Mouse (Mus musculus): ENCODE data around the gene B4galt5. TPM values are rescaled to one million over a fixed set of nuclear protein-coding genes. Genes with fewer than 3 reads are reported as not detected.

B4galt5 gene
- polyA plus RNA-seq, 1 experiment = 59.4 TPM

GRCm38 (mm10) chr2:167371506-167371905 lies 22.5 kb upstream of the B4galt5 start:
- no peaks in the 10 kb centered on the region for H3K27me3 ChIP-seq (ENCODE audit: control insufficient read depth, insufficient read depth, low read length)
- no peak overlapping the region for H3K4me3 ChIP-seq (replicated peaks; ENCODE audit: insufficient read depth, low read depth, low read length)
- WGBS = 92% methylated on average over 2 of the region's 2 CpGs
- H3K4me1 ChIP-seq (ENCODE audit: control insufficient read depth, insufficient read depth, low read length) = peaks cover 18% of the 10 kb centered on the region
- no peak for DNase-seq
- TF ChIP-seq CTCF (IDR thresholded peaks at IDR 0.05; ENCODE audit: borderline replicate concordance, insufficient read depth, low read depth, low read length) (no peak), POLR2A (IDR thresholded peaks at IDR 0.05; ENCODE audit: borderline replicate concordance, insufficient read depth, low read length) (no peak)
- no peak overlapping the region for H3K27ac ChIP-seq (ENCODE audit: insufficient read depth, low read length)

GRCm38 (mm10) chr2:167368328-167368727 lies 19.3 kb upstream of the B4galt5 start:
- H3K4me1 ChIP-seq (ENCODE audit: control insufficient read depth, insufficient read depth, low read length) = peaks cover 9% of the 10 kb centered on the region
- no peaks in the 10 kb centered on the region for H3K27me3 ChIP-seq (ENCODE audit: control insufficient read depth, insufficient read depth, low read length)
- 69% methylated on average over 9 of the region's 9 CpGs for WGBS
- H3K4me3 ChIP-seq (replicated peaks; ENCODE audit: insufficient read depth, low read depth, low read length) = no peak overlapping the region
- no peak for DNase-seq
- no peak overlapping the region for H3K27ac ChIP-seq (ENCODE audit: insufficient read depth, low read length)
- TF ChIP-seq CTCF (IDR thresholded peaks at IDR 0.05; ENCODE audit: borderline replicate concordance, insufficient read depth, low read depth, low read length) (no peak), POLR2A (IDR thresholded peaks at IDR 0.05; ENCODE audit: borderline replicate concordance, insufficient read depth, low read length) (no peak)

DNA sequence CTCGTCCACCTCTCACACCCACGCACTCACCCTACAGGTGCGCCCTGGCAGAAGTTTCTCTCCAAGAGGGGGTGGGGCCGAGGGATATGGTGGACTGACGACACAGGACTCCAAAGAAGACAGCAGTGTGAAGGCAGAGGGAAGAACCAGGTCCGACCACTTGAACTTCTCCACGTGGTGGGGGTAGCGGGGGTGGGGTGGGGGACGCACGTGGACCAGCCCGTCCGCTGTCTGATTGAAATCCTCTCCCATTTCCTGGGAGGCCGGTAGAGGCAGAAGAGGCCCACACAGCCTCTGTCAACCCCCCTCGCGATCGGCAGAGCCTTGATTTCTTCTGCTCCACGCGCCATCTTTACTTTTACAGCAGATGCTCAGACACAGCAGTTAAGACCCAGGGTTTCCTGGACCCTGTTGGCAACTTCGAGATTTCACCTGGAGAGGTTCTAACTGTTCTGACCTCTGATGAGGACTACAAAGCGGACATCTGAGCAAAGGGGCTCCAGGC lies 18.8 kb upstream of the B4galt5 start:
- 66% methylated on average over 20 of the region's 20 CpGs for WGBS
- H3K4me3 ChIP-seq (replicated peaks; ENCODE audit: insufficient read depth, low read depth, low read length) = no peak overlapping the region
- H3K27ac ChIP-seq (ENCODE audit: insufficient read depth, low read length) = no peak overlapping the region
- TF ChIP-seq POLR2A (IDR thresholded peaks at IDR 0.05; ENCODE audit: borderline replicate concordance, insufficient read depth, low read length) (no peak), CTCF (IDR thresholded peaks at IDR 0.05; ENCODE audit: borderline replicate concordance, insufficient read depth, low read depth, low read length) (no peak)
- H3K27me3 ChIP-seq (ENCODE audit: control insufficient read depth, insufficient read depth, low read length) = no peaks in the 10 kb centered on the region
- no peak for DNase-seq
- H3K4me1 ChIP-seq (ENCODE audit: control insufficient read depth, insufficient read depth, low read length) = peaks cover 4% of the 10 kb centered on the region

DNA sequence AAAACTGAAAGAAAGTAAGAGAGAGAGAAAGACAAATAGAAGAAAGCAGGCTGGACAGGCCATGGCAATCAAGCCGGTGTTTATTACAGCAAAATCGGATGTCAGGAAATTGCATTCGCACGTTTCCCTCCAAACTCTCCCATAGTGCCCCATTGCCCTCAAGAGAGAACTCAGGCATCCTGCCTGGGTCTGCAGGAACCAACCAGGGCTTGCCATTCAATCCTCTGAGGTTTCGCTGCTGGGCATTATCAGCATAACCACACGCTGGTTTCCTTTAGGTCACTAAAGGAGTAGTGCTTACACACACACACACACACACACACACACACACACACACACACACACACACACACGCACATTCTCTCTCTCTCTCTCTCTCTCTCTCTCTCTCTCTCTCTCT lies 18.3 kb upstream of the B4galt5 start:
- WGBS = 85% methylated on average over 6 of the region's 7 CpGs
- Histone ChIP-seq H3K4me3 (replicated peaks; ENCODE audit: insufficient read depth, low read depth, low read length) (no peak overlapping the region), H3K4me1 (ENCODE audit: control insufficient read depth, insufficient read depth, low read length) (no peaks in the 10 kb centered on the region; the same call in 1 of the 2 replicates), H3K27me3 (ENCODE audit: control insufficient read depth, insufficient read depth, low read length) (no peaks in the 10 kb centered on the region), H3K27ac (ENCODE audit: insufficient read depth, low read length) (no peak overlapping the region)
- TF ChIP-seq CTCF (IDR thresholded peaks at IDR 0.05; ENCODE audit: borderline replicate concordance, insufficient read depth, low read depth, low read length) (no peak), POLR2A (IDR thresholded peaks at IDR 0.05; ENCODE audit: borderline replicate concordance, insufficient read depth, low read length) (no peak)
- DNase-seq = no peak

- H3K27me3 ChIP-seq (ENCODE audit: control insufficient read depth, insufficient read depth, low read length) = no peaks in the 10 kb centered on the region
- no peaks in the 10 kb centered on the region for H3K4me1 ChIP-seq (ENCODE audit: control insufficient read depth, insufficient read depth, low read length)
- H3K4me3 ChIP-seq (replicated peaks; ENCODE audit: insufficient read depth, low read depth, low read length) = no peak overlapping the region
- WGBS = 100% methylated on average over 2 of the region's 2 CpGs
- no peak overlapping the region for H3K27ac ChIP-seq (ENCODE audit: insufficient read depth, low read length)
- no peak for TF ChIP-seq CTCF (IDR thresholded peaks at IDR 0.05; ENCODE audit: borderline replicate concordance, insufficient read depth, low read depth, low read length)
- no peak for TF ChIP-seq POLR2A (IDR thresholded peaks at IDR 0.05; ENCODE audit: borderline replicate concordance, insufficient read depth, low read length)
- no peak for DNase-seq
These were observed 16.1 kb upstream of the B4galt5 start for GRCm38 (mm10) chr2:167365063-167365462.

DNA sequence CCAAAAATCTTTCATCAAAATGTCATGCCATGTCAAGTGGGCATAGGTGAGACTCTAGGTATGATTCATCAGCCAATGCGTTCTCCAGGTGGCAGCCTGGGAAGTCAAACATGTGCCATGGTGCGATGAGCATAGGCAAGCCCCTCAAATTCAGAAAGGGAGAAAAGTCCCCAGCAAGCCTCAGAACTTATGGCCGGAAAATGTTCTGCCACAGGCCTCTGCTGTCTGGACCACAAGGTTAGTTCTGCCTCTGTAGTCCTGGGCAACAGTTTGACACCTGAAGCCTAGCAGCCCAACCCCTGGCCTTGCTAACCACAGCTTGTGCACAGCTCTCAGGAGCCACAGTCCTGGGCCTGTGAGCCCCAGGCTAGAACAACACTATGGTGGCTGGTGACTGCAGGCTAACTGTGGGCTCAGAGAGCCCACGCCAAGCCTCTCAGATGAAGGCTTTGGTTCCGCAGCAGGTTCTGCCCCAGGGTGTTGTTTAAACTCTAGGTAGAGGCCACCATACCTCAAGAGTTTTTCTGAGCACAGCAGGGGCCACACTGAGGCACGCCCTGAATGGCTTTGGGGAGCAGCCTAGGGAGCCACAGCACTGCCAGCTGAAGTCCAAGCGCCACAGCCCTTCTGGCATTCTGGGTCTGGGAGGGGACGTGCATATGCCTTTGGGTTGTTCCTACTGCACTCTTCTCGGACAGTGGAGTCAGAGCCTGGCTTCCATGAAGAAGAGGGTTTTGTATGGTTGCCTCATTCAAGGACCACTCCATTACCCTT lies 14.5 kb upstream of the B4galt5 start:
- no peak for DNase-seq
- no peaks in the 10 kb centered on the region for H3K27me3 ChIP-seq (ENCODE audit: control insufficient read depth, insufficient read depth, low read length)
- no peak overlapping the region for H3K4me3 ChIP-seq (replicated peaks; ENCODE audit: insufficient read depth, low read depth, low read length)
- H3K27ac ChIP-seq (ENCODE audit: insufficient read depth, low read length) = no peak overlapping the region
- WGBS = 76% methylated on average over 9 of the region's 9 CpGs
- no peak for TF ChIP-seq POLR2A (IDR thresholded peaks at IDR 0.05; ENCODE audit: borderline replicate concordance, insufficient read depth, low read length)
- no peak for TF ChIP-seq CTCF (IDR thresholded peaks at IDR 0.05; ENCODE audit: borderline replicate concordance, insufficient read depth, low read depth, low read length)
- H3K4me1 ChIP-seq (ENCODE audit: control insufficient read depth, insufficient read depth, low read length) = no peaks in the 10 kb centered on the region

DNA sequence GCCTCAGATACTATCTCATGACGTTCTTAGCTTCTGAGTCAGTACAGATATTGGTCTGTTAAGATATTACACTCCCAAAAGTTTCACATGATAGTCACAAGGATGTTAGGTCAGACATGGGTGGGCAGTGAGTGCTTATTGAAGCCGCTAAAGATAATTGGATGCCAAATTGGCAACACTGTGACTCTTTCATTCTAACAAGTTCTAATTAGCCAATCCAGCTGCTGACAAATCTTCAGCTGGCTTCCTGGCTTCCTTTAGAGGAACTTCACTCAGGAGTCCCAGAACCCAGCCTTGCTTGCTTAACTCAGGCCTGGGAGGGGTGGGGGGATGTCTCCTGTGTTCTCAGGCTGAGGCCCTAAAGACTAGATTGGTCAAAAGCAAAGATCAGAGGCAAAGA lies 9.5 kb upstream of the B4galt5 start:
- H3K27me3 ChIP-seq (ENCODE audit: control insufficient read depth, insufficient read depth, low read length) = no peaks in the 10 kb centered on the region
- H3K4me1 ChIP-seq (ENCODE audit: control insufficient read depth, insufficient read depth, low read length) = no peaks in the 10 kb centered on the region
- no peak for DNase-seq
- no peak overlapping the region for H3K27ac ChIP-seq (ENCODE audit: insufficient read depth, low read length)
- TF ChIP-seq POLR2A (IDR thresholded peaks at IDR 0.05; ENCODE audit: borderline replicate concordance, insufficient read depth, low read length) (no peak), CTCF (IDR thresholded peaks at IDR 0.05; ENCODE audit: borderline replicate concordance, insufficient read depth, low read depth, low read length) (no peak)
- WGBS = 76% methylated on average over 2 of the region's 2 CpGs
- no peak overlapping the region for H3K4me3 ChIP-seq (replicated peaks; ENCODE audit: insufficient read depth, low read depth, low read length)

DNA sequence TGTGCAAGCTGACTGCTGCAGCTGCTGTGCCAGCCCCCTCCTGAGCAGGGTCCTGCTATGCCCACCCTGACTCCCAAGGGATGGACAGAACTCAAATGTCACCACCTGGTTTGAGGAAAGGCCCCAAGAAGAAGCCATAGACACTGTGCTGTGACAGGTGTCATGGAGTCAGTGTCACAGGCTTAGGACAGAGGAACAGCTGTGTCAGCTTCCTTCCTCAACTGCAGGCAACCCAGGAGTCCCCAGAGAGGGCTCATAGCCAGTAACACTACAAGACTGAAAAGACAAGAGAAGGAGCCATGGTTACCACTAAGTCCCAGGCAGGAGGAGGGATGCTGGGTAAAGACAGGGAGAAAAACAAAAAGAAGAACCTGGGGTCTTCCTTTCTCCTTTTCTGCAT lies 7.9 kb upstream of the B4galt5 start:
- Histone ChIP-seq H3K27ac (ENCODE audit: insufficient read depth, low read length) (no peak overlapping the region), H3K4me3 (replicated peaks; ENCODE audit: insufficient read depth, low read depth, low read length) (no peak overlapping the region), H3K4me1 (ENCODE audit: control insufficient read depth, insufficient read depth, low read length) (no peaks in the 10 kb centered on the region), H3K27me3 (ENCODE audit: control insufficient read depth, insufficient read depth, low read length) (no peaks in the 10 kb centered on the region)
- DNase-seq = no peak
- TF ChIP-seq CTCF (IDR thresholded peaks at IDR 0.05; ENCODE audit: borderline replicate concordance, insufficient read depth, low read depth, low read length) (no peak), POLR2A (IDR thresholded peaks at IDR 0.05; ENCODE audit: borderline replicate concordance, insufficient read depth, low read length) (no peak)
